Mouse (Mus musculus): ENCODE data around the gene Tmem235. TPM values are rescaled to one million over a fixed set of nuclear protein-coding genes. Genes with fewer than 3 reads are reported as not detected.

The Tmem235 gene
- 0.02 TPM in 1 of 2 replicates, not detected in the other for polyA plus RNA-seq (2012; rRNA removed)

GRCm38 (mm10) chr11:117860601-117861000, at the start of gene Tmem235:
Tmem235 (plus strand) TSS chr11:117860752.

DNA sequence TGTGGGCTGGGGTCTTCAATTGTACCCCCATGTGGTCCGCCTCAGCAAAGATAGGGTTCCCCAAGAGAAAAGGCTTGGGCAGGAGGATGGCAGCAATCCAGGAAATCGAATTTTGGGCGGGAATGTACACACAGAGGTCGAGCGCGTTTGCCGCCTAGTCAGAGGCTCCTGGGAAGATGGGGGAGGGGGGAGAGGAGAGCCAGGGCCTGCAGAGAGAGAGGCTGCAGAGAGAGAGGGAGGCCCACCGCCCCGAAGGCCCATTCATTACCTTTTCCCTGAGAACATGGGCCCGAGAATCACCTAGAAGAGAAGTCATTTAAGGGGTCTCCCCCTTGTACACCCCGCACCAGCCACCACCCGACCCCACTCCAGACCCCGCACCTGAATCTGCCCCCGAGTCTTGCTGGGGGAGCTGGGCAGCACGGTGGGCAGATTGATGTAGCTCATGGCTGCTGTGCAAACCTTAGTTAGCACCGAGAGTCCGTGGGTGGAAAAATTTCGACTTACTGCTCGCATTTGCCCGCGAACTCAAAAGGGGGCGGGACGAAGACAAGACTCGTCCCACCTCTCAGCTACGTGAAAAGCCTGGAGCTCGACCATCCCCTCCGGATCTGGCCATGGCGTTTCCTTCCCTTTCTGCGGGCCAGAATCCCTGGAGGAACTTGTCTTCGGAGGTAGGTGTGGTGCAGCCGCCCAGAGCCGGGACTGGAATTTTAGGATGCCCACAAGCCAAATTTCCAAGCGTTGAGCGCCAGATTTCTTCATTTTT, 35.0 kb upstream of the Tmem235 start, which contains the start of the genes Afmid and Tk1:
Gene Afmid (plus strand): TSS at position 592 of the 769 bp plus-strand sequence.
Gene Tk1 (minus strand): TSS at position 760 of the 769 bp plus-strand sequence.

GRCm38 (mm10) chr11:117848985-117849671, 11.4 kb upstream of the Tmem235 start, which contains the start of gene Birc5:
Birc5 (plus strand) TSS chr11:117849251.

GRCm38 (mm10) chr11:117872861-117873608, 12.5 kb downstream of the Tmem235 start, which contains the start of gene Tha1:
Tha1 (minus strand) TSS chr11:117873481.

Other genes with a start within 250 kb of the Tmem235 start
- gene Tnrc6c, start 206.5 kb upstream of the Tmem235 start, polyA plus RNA-seq (2012; rRNA removed) = 3.4 and 3.6 TPM in 2 replicates
- 21.0 and 30.8 TPM in 2 replicates for gene Tmc8, start 78.7 kb upstream of the Tmem235 start, polyA plus RNA-seq (2012; rRNA removed)
- 46.8 and 53.2 TPM in 2 replicates for gene Tmc6, start 78.6 kb upstream of the Tmem235 start, polyA plus RNA-seq (2012; rRNA removed)
- 76.6 and 99.3 TPM in 2 replicates for gene 6030468B19Rik, start 63.1 kb upstream of the Tmem235 start, polyA plus RNA-seq (2012; rRNA removed)
- gene Gm20708, start 51.1 kb upstream of the Tmem235 start, polyA plus RNA-seq (2012; rRNA removed) = 0.02 TPM in 1 of 2 replicates, not detected in the other
- 31.2 and 42.0 TPM in 2 replicates for gene Syngr2, start 51.1 kb upstream of the Tmem235 start, polyA plus RNA-seq (2012; rRNA removed)
- gene Afmid, start 34.8 kb upstream of the Tmem235 start, polyA plus RNA-seq (2012; rRNA removed) = 7.4 and 8.4 TPM in 2 replicates
- 124 and 146 TPM in 2 replicates for gene Tk1, start 34.7 kb upstream of the Tmem235 start, polyA plus RNA-seq (2012; rRNA removed)
- gene Birc5, start 11.5 kb upstream of the Tmem235 start, polyA plus RNA-seq (2012; rRNA removed) = 186 and 213 TPM in 2 replicates
- gene Tha1, start 12.7 kb downstream of the Tmem235 start, polyA plus RNA-seq (2012; rRNA removed) = 1.3 and 1.4 TPM in 2 replicates
- 6.8 and 8.0 TPM in 2 replicates for gene Socs3, start 109.3 kb downstream of the Tmem235 start, polyA plus RNA-seq (2012; rRNA removed)
- gene Pgs1, start 125.5 kb downstream of the Tmem235 start, polyA plus RNA-seq (2012; rRNA removed) = 11.4 and 13.1 TPM in 2 replicates